Mouse (Mus musculus) bone marrow, adult 2 months (tissue): ENCODE results near the gene Rps6.

ENCODE experiments used
- CTCF ChIP-seq: fragments of 200-500 bp; IDR thresholded peaks from 2 replicates; pipeline ENCODE4 v1.5.1; 2011; ENCODE audit warnings: low read length, control low read depth; ENCODE audit not compliant: control insufficient read depth, insufficient read depth
- POLR2A ChIP-seq: fragments of 200-500 bp; IDR thresholded peaks from 2 replicates; pipeline ENCODE4 v1.6.1; 2011; ENCODE audit warnings: low read depth, mild to moderate bottlenecking, control low read depth, low read length, borderline replicate concordance; ENCODE audit not compliant: control insufficient read depth

GRCm38 (mm10) chr4:86871988-86872387 is 14.8 kb upstream of the Rps6 start:
- TF ChIP-seq CTCF (no peak), POLR2A (no peak)
